Mouse (Mus musculus): Measurements from ENCODE around the gene R3hdm2.

GRCm38 (mm10) chr10:127337536-127338099 is 42.5 kb upstream of the R3hdm2 start:
- no peak for TF ChIP-seq TCF12 (IDR thresholded peaks at IDR 0.05; ENCODE audit: low read depth, low read length)
- no peak for TF ChIP-seq USF2 (IDR thresholded peaks at IDR 0.05; ENCODE audit: borderline replicate concordance in 1 of 2, insufficient read depth in 1 of 2, low read depth in 1 of 2, low read length in 2 of 2)
- TF ChIP-seq CTCF (IDR thresholded peaks at IDR 0.05 in 2 of 3, conservative IDR thresholded peaks at IDR 0.05 in 1 of 3; ENCODE audit: control insufficient read depth in 1 of 3, insufficient read depth in 1 of 3, low read depth in 2 of 3, low read length in 3 of 3, poor library complexity in 1 of 3, severe bottlenecking in 1 of 3) = no peak
- no peak for TF ChIP-seq POLR2A (IDR thresholded peaks at IDR 0.05; ENCODE audit: control insufficient read depth in 1 of 2, insufficient read depth in 1 of 2, low read depth in 1 of 2, low read length in 2 of 2, poor library complexity in 1 of 2)
- no peak for TF ChIP-seq EP300 (IDR thresholded peaks at IDR 0.05; ENCODE audit: low read depth in 1 of 2, low read length in 2 of 2)
- no peak for TF ChIP-seq ZC3H11A (IDR thresholded peaks at IDR 0.05; ENCODE audit: low read depth, low read length)

Measured in MEL (cell line).